Comparison of ENCODE assay signal across 7 mouse cellular contexts in the genomic region with DNA sequence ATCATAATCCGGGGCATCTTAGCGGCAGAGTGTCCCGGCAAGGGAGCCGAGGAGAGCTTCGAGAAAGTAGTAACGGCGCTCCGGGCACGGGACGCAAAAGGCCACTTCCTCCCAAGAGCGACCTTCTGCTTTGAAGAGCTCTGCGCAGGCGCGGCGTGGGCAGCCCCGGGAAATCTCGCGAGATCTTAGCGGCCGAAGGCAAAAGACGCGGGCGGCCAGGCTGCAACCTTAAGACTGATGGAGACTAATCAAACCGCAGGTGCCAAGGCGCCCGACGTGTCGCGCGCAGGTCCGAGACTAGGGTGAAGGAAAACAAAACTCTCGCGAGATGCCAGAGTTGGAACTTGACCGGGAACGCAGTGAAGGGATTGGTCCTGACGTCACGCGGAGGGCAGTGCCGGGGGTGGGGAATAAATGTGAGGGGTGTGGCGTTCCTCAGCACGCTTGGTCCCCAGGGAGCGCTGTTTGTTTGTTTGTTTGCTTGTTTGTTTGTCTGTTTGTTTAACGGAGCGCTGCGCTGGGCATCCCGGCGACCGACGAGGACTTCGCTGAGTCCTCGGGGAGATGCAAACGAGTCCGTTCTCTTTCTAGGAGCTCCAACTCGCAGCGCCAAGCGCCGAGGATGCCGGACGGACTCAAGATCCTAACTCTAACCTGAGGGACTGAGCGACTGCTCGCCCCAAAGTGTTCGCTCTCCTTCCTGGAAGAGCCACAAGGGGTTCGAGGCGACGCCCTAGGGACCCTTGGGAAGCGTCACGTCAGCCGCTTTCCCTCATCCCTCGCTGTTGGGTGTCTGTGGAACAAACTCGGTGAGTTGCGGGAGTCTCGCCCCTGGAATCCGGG. TPM values are rescaled to one million over a fixed set of nuclear protein-coding genes. Genes with fewer than 3 reads are reported as not detected.
DNase-seq lines count a peak whose midpoint lies in the region; ATAC-seq lines count a peak whose summit lies in the region.

Gene Cdc5l, minus strand, starts transcription at position 319 of the 843 bp plus-strand sequence.

- intact Hi-C loops in gastrocnemius, postnatal 36 days (cut with DNase I): no loop called here
- intact Hi-C loops in left cerebral cortex, postnatal 25 days (cut with DNase I): no loop called here

- peaks cover 14% of the 10 kb centered on the region for H3K4me1 ChIP-seq in intestine, embryonic 15.5 days (replicated peaks)
- H3K4me1 ChIP-seq in midbrain, embryonic 10.5 days: peaks cover 26% of the 10 kb centered on the region

- no peaks in the 10 kb centered on the region for H3K9me3 ChIP-seq in intestine, embryonic 15.5 days
- H3K9me3 ChIP-seq in midbrain, embryonic 10.5 days (replicated peaks): no peaks in the 10 kb centered on the region

- peak within 1 kb of the TSS; percentile 77 for H3K4me2 ChIP-seq in intestine, embryonic 15.5 days (replicated peaks)

- H3K9ac ChIP-seq in intestine, embryonic 15.5 days: peak within 1 kb of the TSS; percentile 90

- peak within 1 kb of the TSS; percentile 97 for H3K27ac ChIP-seq in intestine, embryonic 15.5 days
- peak within 1 kb of the TSS; percentile 96 for H3K27ac ChIP-seq in midbrain, embryonic 10.5 days (replicated peaks)

- H3K36me3 ChIP-seq in intestine, embryonic 15.5 days: no peaks in the 10 kb centered on the region
- H3K36me3 ChIP-seq in midbrain, embryonic 10.5 days: peaks cover 20% of the 10 kb centered on the region; the same call in 1 of the 2 replicates

- under 1% methylated on average over 73 of the region's 73 CpGs for WGBS in intestine, embryonic 15.5 days
- WGBS in midbrain, embryonic 10.5 days: under 1% methylated on average over 73 of the region's 73 CpGs

- ATAC-seq in intestine, embryonic 15.5 days: peak; percentile 98

- DNase-seq in adrenal gland, adult 2 months: peak; percentile 97
- peak; percentile 98 for DNase-seq in embryo, embryonic 11.5 days (ENCODE audit: low read depth, low spot score)
- peak; percentile 94 to 96 for DNase-seq in gastrocnemius, postnatal 36 days
- peak; percentile 96 to 99 for DNase-seq in left cerebral cortex, postnatal 25 days (ENCODE audit: low spot score in 2 of 2)
- peak; percentile 96 for DNase-seq in midbrain, embryonic 10.5 days (ENCODE audit: low spot score)
- DNase-seq in right cerebral cortex, postnatal 4 days: peak; percentile 97

- H3K4me3 ChIP-seq in intestine, embryonic 15.5 days (replicated peaks): peak within 1 kb of the TSS; percentile 81
- peak within 1 kb of the TSS; percentile 90 for H3K4me3 ChIP-seq in midbrain, embryonic 10.5 days

- no peaks in the 10 kb centered on the region for H3K27me3 ChIP-seq in intestine, embryonic 15.5 days (replicated peaks)
- H3K27me3 ChIP-seq in midbrain, embryonic 10.5 days (ENCODE audit: low read depth, poor library complexity, severe bottlenecking): no peaks in the 10 kb centered on the region

RNA-seq across cellular contexts. Expression of gene Cdc5l, which starts in this region (rescaled TPM):
- 10 to 100 TPM; 40.8 to 49.8 TPM for total RNA-seq in adrenal gland, adult 2 months (2021)
- 3.0 and 3.9 TPM in 2 replicates for polyA plus RNA-seq in adrenal gland, adult 2 months (2012; rRNA removed)
- 10 to 100 TPM; 31.4 to 35.0 TPM for total RNA-seq in gastrocnemius, postnatal 36 days (2021)
- polyA plus RNA-seq in intestine, embryonic 15.5 days (2015; fragmentation: Nextera tagmentation; extraction: Ambion mirVana): 54.1 and 63.4 TPM in 2 replicates
- total RNA-seq in left cerebral cortex, postnatal 25 days (2021): 10 to 100 TPM; 55.5 to 58.3 TPM
- polyA plus RNA-seq in midbrain, embryonic 10.5 days (2016; fragmentation: Nextera tagmentation; extraction: Ambion mirVana): 67.9 and 68.3 TPM in 2 replicates

Comparison
In these comparisons a context has a peak if more than half of its experiments do, and no peak if none do; other contexts are left out.
1. Peak in every context shown above with its lines: DNase-seq, ATAC-seq, H3K4me3 ChIP-seq and H3K27ac ChIP-seq.
2. RNA of gene Cdc5l (polyA plus RNA-seq): 67.9 to 68.3 TPM in midbrain, embryonic 10.5 days and 54.1 to 63.4 TPM in intestine, embryonic 15.5 days; 3.0 to 3.9 TPM in adrenal gland, adult 2 months; every median in the first group is over 10 times any median in the second.